Mouse (Mus musculus): ENCODE results near the gene Mrps12.
A peak's percentile ranks its signal among the peaks of the same experiment; 100 is the strongest.

Gene Mrps12

DNA sequence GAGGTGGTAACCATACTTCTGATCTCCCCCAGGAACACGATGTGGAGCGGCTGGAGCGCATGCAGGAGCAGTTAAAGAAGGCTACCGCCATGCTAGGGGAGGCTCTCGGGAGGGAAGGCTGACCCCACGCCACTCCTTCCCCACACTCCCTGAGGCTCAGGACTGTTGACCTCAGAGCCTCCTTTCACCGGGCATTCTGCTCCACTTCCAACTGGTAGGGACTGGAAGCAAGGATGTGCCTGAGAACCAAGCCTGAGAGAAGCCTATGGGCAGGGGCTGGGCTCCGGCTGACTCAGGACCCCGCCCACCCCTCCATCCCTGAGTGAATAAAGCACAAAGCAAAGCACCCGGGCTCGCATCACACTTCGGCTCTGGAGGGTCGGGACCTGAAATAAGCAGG, 17.0 kb upstream of the Mrps12 start:
- DNase-seq: no peak

GRCm38 (mm10) chr7:28756079-28756478, 14.5 kb upstream of the Mrps12 start, which contains the start of gene Ccer2:
Ccer2 (plus strand) TSS chr7:28756174.
- DNase-seq: no peak

- no peak for DNase-seq
Observed at GRCm38 (mm10) chr7:28749935-28750334, 8.3 kb upstream of the Mrps12 start.

- DNase-seq: no peak
Observed at GRCm38 (mm10) chr7:28741368-28741708, 282 bp downstream of the Mrps12 start.

- DNase-seq: no peak
Observed at GRCm38 (mm10) chr7:28740949-28741348, 671 bp downstream of the Mrps12 start.

- no peak for DNase-seq
Observed at GRCm38 (mm10) chr7:28739829-28740228, 1.8 kb downstream of the Mrps12 start.

DNA sequence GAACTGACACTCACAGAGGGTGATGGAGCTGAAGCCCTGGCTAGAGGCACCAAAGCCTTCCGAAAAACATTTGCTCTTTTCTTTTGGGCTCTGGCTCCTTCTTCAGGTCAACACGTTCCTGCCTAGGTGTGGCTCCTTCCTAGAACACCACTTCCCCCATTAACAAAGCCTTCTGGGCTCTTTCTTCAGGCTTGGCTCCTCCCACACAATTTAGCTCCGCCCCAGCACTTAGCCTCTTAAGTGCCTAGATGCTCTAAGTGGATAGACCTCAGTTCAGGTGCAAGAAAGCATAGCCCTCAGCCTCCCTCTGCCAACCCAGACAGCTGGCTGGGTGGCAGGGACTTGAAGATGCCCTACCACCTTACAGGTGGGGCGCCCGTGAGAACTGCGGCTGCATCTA, 5.9 kb downstream of the Mrps12 start:
- DNase-seq: no peak

GRCm38 (mm10) chr7:28733211-28733610, 8.4 kb downstream of the Mrps12 start:
- no peak for DNase-seq

DNA sequence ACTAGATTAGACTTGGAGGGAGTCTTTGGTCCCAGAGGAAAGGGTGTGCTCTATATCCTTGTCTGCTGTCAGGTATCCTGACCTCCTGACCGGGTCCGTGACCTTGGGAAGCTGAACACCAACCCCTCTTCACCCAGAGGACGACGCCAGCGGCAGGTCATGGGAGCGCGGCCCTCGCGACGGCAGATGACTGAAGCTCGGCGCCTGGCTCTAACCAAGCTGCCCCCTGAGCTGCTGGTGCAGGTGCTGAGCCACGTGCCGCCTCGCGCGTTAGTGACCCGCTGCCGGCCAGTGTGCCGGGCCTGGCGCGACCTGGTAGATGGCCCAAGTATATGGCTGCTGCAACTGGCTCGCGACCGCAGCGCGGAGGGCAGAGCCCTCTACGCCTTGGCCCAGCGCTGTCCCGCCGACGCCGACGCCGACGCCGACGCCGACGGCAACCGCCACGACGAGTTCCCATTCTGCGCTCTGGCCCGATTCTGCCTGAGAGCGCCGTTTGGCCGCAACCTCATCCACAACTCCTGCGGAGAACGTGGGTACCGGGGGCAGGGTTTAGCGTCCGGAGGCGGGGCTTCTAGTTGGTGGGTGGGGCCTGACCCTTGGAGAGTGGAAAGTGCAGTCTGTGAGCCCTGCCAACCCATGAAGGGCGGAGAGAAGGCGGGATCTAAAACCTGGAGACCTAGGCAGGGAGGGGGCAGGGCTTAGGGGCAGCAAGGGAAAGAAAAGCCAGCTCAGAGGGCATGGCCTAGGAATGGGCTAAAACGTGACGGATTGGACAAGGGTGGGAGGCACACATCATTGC, 9.1 kb downstream of the Mrps12 start:
- DNase-seq: peak; percentile 93 to 95

DNA sequence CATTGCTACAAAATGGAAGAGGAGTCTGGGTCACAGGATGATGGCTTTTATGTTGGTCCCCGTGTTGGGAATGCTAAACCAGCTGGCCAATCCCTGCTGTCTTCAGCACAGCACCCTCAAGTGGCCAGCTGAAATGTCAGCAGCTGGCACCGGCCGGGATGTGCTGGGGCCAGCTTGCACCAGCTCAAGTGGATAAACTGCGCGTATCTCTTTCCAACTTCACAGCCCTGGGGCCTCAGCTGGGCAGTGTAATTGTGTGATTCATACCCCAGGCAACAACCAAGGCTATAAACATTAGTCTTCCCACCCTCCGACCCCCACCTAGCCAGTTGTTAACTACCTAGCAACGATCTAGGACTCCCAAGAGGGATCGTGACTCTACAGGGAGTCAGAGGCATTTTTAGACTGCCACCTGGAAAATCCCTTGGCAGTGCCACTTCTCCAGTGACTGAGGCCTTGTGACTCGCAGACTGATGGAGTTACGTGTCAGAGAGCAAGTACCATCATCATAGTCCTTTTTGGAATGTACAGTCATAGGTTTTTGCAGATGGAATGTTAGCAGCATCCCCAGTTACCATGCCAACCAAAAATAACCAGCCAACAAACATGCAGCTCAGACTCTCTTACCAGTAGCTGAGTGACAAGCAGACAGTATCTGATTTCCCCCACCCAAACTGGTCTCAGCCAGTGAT, 13.8 kb downstream of the Mrps12 start:
- no peak for DNase-seq

DNA sequence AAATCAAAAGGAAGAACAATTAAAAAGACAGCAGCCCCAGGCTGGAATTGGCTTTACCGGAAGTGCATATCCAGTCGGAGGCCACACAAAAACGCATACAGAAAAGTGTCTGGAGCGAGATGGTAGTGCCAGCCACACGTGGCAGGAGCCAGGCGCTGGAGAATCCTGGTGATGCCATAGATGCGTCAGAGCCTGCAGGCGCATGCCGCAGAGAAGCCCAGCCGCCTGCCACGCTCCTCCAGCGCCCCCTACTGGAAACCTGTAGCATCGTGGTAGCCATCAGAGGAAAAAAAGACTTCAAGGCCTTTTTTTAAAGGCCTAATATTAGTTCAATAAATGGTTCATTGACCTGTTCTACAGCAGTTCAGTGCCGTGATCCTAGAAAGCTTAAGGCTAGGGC, 15.0 kb downstream of the Mrps12 start:
- peak; percentile 40 to 58 for DNase-seq

GRCm38 (mm10) chr7:28724613-28725012, 17.0 kb downstream of the Mrps12 start:
- DNase-seq: no peak

- DNase-seq: no peak
Observed at GRCm38 (mm10) chr7:28722079-28722478, 19.5 kb downstream of the Mrps12 start.

DNA sequence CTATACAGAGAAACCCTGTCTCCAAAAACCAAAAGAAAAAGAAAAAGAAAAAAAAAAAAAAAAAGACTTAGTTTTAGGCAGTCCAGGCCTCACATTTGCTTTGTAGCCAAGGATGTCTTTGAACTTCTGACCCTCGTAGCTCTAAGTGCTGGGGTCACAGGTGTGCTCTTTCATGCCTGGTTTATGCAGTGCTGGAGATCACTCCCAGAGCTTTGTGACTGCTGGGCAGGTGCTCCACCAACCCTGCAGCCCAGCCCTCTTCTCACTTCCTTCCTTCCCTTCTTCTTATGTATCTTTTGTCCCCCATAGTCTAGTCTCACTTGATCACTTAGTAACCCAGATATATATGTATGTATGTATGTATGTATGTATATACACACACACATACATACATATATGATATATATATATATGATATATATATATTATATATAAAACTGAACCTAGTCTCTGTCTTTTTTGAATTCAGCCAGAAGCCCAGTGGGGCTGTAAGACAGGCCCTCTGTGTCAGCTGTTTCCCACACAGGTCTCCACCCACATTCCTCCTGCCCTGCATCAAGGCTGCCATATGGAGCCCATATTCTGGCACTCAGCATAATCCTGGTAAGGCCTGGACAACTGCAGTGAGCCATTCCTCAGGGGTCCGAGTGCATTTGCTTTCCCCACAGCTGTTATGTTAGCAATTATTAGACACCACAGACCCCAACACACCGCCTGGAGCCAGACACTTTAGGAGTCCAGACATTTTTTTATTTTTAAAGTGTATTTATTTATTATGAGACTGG, 20.7 kb downstream of the Mrps12 start:
- no peak for DNase-seq

DNA sequence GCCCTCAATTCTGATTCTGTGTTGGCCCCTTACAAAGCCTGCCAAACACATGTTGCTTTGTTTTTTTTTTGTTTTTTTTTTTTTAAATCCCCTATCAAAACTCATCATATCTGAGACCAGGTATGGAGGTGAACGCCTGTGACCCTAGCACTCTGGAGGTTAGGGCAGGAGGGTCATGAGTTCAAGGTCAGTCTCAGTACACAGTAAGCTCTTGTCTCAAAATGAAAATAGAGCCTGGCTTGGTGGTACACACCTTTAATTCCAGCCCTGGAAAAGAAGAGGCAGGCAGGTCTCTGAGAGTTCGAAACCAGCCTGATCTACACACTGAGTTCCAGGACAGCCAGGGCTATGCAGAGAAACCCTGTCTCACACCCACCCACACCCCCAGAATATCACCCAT, 22.0 kb downstream of the Mrps12 start:
- no peak for DNase-seq

GRCm38 (mm10) chr7:28719159-28719558, 22.5 kb downstream of the Mrps12 start:
- no peak for DNase-seq

GRCm38 (mm10) chr7:28717726-28718125, 23.9 kb downstream of the Mrps12 start:
- no peak for DNase-seq

GRCm38 (mm10) chr7:28716590-28717281, 24.9 kb downstream of the Mrps12 start, which contains the start of gene Fbxo17:
Fbxo17 (plus strand) TSS chr7:28716804.
- DNase-seq: peak in 1 of 2 experiments; percentile 11

- no peak for DNase-seq
Observed at GRCm38 (mm10) chr7:28715598-28715997, 26.0 kb downstream of the Mrps12 start.

- DNase-seq: no peak
Observed at GRCm38 (mm10) chr7:28714667-28715066, 27.0 kb downstream of the Mrps12 start.

DNA sequence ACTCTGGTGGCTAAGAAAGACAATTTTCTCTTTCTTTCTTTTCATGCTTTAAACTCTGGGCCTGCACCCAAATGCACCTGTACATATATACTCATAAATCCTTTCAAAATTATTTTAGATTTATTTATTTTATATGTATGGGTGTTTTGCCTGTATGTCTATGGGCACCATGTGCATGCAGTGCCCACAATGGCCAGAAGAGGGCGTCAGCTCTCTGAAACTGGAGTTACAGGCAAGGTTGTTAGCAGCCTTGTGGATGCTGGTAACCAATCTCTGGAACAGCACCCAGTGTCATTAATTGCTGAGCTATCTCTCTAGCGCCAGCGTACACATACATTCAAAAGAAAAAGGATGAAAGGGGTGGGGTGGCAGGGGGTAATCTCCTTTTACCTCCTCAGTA, 30.7 kb downstream of the Mrps12 start:
- no peak for DNase-seq

GRCm38 (mm10) chr7:28709454-28709853, 32.2 kb downstream of the Mrps12 start:
- no peak for DNase-seq

- DNase-seq: no peak
Observed at GRCm38 (mm10) chr7:28702601-28703143, 38.9 kb downstream of the Mrps12 start.

Data from kidney, adult 8-10 months (tissue).